Mouse (Mus musculus) gastrocnemius, adult 8-10 months (tissue): ENCODE measurements around the gene Ank2. TPM values are rescaled to one million over a fixed set of nuclear protein-coding genes. Genes with fewer than 3 reads are reported as not detected.
"Not testable (repeated sequence)": the region's sequence is repeated elsewhere in the genome, so short reads cannot be mapped to it uniquely, and the experiment has no call there.

ENCODE experiments used
- DNase-seq, 2 experiments: peaks; one replicate each; pipeline ENCODE4 v3.0.0; 2022; ENCODE audit warnings: low spot score in 2 of 2
- total RNA-seq, 4 experiments: library from RNA; stranded (reverse); gene quantifications; 2 replicates each; pipeline ENCODE4 v1.2.4; 2022

The Ank2 gene
- total RNA-seq, 4 experiments from 2014 or later = 96.2 to 128 (median 111) TPM

DNA sequence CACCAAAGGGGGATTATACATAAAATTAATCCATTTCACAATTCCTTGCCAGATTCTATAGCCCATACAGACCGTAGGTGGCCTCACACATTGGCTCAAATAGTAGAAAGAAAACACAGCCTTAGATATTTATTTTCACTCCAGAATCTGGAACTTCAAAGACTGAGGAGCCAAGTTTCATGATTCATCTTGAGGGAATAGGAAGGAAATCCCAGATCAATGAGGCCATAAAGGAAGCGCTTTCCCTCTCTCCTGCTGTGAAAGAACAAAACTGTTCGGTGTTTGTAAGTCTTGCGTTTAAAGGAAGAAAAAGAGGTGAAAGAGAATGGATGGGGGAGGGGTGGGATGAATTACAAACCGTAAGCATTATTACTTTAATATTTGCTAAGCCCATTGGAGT lies 137.8 kb downstream of the Ank2 start:
- no peak for DNase-seq

DNA sequence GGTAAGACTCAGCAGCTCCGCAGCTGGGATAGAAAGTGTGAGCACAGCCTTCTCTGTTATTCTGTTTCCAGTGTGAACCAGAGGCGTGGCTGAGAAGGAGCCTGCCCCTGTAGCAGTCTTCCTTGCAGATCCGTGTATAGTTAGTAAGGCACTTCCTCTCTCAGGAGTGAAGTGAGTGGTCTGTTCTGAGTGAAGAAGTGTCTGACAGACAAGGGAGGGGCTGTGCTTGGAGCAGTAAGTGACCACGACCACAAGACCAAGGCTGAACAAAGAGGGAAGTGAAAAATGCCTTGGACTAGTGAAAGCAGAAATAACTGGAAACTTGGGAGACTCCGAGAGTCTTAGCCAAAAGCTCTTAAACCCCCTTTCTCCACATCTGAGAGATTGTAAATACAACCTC lies 143.9 kb downstream of the Ank2 start:
- no peak for DNase-seq

DNA sequence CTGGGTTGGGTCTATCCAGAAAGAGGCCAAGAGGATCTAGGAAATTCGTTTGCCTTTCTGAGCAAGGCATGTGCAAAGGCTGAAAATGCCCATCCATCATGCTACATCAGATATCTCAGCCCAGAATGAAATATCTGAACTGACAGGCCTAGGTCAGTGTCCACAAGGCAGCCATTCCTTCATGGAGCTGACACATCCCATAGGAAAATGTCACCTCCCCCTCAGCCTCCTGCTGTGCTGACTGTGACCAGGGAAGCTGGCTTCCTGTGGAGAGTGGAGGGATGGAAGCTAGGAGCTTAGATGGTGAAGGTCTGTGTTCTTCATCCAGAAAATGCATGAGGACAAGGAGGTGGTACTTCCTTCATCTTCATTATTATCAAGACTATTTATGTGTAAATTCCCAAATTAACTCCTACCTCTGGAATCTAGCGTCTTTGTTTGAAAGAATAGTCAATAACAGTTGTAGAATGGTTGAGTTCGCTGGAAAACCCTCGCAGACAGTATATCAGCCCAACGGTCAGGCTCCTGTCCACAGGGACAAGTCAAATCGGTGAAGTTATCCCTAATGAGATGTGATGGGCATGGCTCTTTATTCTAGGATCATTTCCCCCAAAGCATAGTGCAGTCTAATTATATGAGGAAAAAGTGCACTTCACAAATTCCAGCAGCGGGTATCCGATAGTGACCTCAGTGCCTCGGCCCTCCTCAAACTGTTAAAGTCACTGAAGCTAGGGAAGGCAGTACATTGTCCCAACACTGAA lies 148.4 kb downstream of the Ank2 start:
- no peak for DNase-seq

DNA sequence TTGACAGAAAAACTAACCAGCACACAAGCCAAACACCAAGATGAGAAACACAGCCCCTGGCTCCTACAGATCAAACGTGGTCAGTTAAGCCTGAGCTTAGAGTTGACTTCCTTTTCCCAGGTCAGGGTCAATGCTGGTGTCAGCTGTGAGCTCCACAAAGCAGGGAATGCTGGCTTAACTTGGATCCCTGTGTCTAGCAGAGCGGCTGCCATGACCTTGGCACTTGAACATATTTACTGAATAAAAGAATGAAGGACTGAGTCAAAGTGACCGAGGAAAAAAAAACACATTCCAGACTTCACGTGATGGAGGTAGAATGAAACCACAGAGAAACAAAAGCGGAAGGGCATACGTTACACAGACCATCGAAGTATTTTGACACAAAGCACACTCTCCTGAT lies 150.2 kb downstream of the Ank2 start:
- DNase-seq = no peak

DNA sequence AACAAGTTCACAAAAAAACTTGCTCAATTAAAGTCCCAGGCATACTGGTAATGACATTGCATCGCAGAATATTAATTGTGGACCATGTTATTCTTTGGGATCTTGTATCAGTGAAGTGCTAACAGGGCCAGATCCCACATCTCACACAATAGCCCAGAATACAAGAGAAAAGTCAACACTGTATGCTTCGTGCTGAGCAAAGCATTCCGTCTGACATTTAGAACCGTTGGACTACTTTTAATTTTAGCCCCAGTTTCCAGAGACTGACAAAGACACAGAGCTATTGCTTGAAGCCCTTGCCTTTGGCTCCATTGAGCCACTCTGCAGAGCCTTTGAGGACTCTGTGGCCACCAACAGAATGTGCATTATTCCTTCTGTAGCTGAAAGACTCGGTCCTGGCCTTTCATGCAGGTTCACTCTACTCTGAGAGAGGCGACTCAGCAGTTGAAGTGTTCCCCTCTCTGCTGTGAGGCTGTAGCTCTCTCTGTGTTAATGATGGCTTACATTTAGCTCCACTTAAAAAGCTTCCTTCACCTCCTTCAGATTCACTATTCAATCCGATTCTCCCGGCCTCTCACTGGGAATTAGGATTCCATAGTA lies 153.2 kb downstream of the Ank2 start:
- DNase-seq = no peak

DNA sequence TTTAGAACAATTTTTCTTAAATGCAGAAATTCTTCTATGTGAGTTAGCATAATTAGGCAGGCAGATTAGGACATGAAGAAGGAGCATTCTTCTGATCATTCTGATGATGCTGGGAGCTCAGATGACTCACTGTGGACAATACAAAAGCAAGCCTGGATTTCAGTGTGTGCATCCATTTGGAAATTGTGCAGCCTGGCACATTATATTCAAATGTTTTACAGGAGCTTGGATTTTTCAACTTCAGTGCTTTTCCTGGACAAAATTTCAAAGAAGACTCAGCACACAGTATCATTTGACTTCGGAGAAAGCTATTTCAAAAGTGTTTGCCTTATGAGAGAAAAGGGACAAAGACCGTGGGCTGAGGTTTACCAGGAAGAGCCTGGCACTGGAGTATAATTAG lies 157.8 kb downstream of the Ank2 start:
- no peak for DNase-seq

DNA sequence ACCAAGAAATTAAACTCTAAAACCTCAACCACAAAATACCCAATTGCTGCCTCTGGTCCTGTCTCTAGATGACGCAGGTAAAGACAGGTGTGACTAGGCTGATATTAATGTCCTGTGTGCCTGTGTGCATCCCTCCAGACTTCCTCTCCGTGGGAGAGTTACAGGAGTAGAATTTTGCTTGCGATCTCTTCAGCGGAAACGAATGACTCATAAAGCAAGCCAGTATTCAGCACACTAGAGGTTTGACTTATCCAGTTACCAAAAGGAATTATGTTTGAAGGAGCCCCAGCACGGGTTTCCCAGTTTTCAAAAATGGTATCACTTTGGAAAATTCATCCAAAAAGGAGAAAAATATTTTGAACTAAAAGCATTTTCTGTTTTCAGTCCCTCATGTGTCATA lies 164.3 kb downstream of the Ank2 start:
- DNase-seq = no peak

DNA sequence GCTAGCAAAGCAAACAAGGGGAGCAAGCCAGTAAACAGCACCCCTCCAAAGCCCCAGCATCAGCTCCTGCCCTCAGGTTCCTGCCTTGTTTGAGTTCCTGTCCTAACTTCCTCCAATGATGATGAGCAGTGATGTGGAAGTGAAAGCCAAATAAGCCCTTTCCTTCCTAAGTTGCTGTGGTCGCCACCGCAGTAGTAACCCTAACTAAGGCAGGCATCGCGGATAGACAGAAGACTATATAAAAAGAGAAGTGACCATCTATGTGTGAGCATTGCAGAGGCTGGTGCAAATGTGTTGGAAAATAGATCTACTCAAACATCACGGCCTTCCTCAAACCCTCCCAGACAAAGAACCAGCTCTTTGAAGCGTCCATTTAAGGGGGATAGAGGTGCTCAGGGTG lies 167.6 kb downstream of the Ank2 start:
- no peak for DNase-seq

DNA sequence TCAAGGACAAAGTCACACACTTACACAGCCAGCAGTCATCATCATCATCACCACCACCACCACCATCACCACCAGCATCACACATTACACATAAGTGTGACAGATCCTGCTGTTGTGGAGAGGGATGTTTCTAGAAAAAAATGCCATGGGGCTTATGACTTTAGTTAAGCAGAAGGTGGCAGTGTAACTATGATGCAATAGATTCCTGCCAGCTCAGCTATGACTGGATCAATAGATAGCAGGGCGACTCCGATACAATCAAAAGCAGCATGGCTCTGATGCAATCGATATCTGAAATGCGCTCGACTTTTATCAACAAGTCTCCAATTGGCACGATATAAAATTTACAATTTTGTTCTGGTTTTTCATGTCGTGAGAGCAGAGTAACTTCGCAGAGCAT lies 172.8 kb downstream of the Ank2 start:
- no peak for DNase-seq

DNA sequence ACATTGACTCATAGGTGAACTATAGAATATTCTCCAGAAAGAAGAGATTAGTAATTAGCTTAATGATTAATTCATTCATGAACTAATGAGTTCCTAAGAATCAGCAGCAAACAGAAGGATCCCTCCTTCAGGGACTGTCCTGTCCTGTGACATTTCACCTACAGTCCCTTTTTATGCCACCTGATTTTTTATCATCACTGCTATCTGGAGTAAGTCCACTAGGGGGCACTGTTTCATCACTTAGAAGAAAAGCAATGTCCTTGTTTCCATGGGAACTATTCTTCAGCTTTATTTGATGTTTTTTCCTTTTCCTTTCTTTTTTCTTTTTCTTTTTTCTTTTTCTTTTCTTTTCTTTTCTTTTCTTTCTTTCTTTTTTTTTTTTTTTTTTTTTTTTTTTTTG lies 176.3 kb downstream of the Ank2 start:
- DNase-seq = no peak

DNA sequence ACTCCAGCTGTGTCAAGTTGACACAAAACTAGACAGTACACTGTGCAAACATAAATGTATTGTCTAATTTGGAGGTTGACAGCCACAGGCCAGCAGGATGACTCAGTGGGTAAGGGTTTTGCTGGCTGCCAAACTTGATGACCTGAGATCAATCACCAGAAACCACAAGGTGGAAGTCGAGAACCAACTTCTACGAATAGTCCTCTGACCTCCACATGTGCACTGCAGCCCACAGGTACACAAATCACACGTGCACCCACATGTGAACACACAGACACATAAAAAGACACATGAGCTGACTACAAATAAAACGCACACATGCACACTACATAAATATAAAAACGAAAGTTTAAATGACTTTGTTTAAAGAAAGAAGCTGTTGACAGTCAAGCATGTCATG lies 177.5 kb downstream of the Ank2 start:
- DNase-seq = no peak

DNA sequence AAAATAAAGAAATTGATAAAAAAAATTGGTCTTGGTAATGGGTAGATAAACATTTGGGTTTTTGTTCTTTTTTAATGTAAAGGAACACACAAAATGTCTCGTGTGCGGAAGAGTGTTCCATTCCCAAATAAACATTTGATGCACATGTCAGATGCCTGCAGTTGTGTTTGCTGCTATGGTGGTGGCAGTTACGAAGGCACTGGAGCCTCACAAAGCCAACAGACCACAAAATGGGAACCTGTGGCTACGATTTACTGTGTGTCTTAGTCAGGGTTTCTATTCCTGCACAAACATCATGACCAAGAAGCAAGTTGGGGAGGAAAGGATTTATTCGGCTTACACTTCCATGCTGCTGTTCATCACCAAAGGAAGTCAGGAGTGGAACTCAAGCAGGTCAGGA lies 178.1 kb downstream of the Ank2 start:
- not testable (repeated sequence) for DNase-seq

DNA sequence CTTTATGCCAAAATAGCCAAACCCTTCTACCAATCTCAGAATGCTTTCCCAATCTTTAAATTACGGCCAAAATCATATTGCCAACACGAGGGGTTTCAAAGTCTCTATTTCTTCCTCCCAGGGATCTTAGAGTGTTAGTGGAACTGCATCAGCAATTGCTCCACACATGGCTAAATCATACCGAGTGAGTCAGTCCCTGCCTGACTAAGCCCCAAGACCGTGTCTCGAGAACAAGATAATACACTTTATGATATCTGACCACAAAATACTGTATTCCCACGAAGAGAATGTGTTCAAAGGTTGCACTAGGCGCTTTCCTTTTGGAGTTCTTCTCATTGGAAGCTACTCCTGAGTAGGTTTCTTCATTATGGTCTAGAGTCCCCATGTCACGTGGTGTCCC lies 178.8 kb downstream of the Ank2 start:
- no peak for DNase-seq

DNA sequence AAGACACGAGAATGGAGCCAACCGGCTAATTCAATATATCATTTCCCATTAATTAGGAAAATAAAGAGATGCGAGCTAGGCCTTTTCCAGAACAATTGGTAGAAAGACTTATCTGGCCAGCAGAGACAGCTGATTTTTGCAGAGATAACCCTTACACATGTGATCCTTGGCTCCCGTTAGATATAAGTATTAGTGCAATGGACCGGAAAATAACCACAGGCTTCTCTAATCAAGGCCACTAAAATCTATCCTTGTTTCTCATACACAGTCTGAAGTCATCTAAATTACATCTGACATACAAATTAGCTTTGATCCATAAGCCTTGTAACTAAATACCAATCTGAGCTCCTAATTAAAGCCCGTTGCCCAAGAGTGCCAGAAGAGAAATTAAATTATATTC lies 181.5 kb downstream of the Ank2 start:
- no peak for DNase-seq

DNA sequence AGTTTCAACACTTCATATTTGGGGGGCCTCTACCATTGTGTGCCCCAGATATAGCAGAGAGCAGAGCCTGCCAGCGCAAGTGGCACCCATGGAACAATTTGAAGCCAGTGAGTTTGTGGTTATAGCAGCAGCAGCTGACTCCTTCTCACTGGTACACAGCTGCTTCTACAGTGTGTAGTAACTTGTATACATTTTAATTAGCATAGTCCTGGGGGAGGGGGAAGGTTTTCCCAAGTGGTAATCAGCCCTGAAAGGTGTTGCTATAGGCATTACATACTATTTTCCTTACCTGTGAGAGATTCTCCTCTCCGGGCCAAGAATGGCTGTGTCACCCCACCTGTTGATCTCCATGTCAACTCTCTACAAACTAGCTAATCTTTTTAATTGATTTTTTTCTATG lies 182.4 kb downstream of the Ank2 start:
- DNase-seq = no peak

DNA sequence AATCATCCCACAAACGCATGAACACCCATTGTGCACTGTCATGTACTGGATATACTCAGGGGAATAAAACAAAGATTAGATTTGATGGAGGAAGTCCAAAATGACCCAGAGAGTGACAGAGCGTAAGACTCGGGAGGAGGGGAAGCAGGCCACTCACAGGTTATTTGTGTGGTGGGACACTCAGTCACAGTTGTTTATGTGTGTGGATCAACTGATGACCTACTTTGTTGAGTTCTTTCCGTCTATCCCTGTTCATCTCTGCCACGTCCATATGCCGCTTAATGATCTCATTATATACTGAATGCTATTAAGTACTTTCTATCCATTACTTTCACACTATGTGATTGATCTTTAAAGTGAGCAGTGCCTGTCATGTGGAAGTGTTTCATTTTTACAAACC lies 187.6 kb downstream of the Ank2 start:
- DNase-seq = no peak

DNA sequence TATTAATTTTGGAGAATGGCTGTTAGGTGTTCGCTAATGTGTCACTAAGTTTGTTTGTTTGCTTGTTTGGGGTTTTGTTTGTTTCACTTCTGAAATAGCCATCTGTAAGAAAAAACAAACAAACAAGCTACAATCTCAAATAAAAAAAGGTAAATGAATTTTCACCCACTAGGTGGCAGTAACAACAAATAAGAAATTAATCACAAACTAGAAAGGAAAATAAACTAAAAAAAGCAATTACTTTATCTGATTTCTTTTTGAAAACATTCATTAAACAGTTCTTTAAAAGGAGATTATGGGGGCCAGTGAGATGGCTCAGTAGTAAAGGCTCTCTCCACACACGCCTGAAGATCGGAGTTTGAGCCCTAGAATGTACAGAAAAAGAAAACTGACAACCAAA lies 189.1 kb downstream of the Ank2 start:
- DNase-seq = no peak

DNA sequence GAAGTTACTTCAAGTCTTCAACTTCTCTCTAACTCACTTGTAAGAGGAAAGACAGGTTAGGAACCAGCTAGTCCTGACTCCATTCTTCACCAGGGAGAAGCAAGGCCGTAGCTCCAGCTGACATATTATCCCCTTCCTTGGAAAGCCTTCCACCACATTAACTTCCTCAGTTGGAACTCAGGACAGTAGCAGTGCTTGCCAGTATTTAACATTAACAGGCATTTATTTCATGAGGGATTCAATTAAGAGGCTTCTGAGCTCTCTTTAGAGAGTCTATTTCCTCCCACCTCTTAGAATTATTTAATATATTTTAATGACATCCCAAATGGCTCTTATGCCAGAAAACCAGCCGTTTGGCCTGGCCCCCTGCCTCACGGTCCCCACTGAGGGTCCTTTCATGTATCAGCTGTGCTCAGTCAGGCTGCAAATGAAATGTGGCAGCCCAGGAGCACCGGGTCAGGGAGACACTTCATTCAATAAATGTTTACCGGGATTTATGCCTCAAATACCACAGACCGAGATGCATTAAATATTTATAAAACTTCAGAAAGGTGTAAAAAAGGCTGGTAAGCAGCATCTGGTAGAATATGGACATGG lies 195.1 kb downstream of the Ank2 start:
- no peak for DNase-seq

DNA sequence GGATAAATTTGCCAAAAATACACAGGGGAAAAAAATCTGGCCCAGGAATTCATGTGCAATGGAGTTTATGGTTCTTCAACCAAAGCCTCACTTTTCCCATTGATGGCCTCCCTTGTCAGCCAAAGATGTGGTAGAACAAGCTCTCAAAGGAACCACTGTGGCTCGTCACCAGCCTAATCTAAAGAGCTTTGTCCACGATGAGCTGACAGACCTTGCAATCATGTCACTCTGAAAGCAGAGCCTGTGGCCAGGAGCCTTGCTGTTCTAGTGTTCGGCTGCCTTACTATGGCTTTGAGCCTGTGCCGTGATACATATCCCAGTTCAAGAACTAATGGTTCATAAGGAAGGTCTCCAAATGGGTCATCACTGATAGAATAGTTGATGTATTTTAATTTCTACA lies 196.1 kb downstream of the Ank2 start:
- no peak for DNase-seq

DNA sequence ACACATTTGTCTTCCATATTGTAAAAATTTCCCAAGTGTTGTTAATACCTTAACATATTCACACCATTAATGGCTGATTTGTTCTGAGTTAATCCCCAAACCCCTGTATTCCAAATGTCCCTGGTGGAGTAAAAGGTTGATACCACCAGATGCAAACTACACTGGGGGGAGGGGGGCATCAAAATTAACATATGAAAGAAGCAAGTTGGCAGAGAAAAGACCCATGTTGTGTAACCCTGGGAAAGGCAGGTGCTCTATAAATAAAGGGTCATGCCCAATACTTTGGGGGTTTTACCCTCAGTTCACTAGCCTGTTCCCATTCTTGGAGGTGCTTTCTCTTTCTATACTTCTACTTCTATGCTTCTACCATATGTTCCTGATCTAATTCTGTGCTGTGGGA lies 198.4 kb downstream of the Ank2 start:
- no peak for DNase-seq

DNA sequence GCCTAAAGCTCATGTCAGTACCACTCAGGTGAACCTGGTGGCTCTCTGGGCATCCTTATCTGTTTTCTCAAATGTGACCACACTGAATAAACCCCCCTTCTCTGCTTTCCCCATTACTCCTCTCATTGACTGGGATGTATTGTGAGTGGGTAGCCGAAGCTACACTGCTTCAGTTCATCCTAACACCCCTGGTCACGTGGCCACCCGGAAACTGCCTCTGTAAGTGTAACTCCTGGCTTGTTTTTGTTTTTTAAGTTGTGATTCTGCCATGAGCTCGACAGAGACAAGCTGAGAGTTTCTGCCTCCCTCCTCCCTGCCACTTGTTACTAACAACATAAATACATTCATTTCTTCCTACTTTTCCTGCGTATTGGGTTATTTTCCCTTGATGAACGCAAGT lies 203.2 kb downstream of the Ank2 start:
- DNase-seq = no peak

DNA sequence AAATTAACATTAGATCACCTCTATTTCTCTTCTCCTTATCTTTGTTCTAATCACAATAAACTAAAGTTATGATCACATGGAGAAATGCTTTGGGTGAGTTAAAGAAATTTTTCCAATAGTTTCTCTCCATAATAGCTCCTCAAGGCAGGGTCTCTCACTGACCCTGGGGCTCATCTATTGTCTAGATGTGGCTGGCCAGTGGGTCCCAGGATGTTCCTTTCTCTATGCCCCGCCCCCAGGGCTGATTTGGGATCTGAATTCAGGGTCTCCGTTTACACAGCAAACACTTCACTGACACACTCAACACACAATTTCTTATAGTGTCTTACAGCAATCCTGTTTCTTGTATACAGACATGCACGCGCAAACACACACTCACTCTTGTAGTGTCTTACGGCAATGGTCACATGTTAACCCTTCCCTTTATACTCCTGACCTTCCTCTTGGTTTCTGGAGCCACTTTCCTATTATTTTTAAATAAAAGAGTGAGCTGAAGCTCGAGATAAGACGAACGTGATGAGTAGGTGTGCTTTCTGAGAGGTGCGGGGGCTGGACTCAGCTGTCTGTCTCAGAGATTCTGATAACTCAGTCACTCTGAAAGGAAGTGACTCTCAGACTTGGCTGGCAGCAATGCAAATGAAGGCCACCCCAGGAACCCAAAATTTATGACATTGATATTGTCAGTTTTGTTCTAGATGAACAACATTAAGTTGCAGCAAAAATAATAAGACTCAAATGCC lies 204.4 kb downstream of the Ank2 start:
- no peak for DNase-seq
